Mouse (Mus musculus): Measurements from ENCODE around the gene Tmem254b. TPM values are rescaled to one million over a fixed set of nuclear protein-coding genes. Genes with fewer than 3 reads are reported as not detected.
"Not testable (repeated sequence)": the region's sequence is repeated elsewhere in the genome, so short reads cannot be mapped to it uniquely, and the experiment has no call there.

The Tmem254b gene
- 10 to 100 TPM in 1 of 4 experiments, 1 to 10 TPM in 3; 1.5 to 13.3 (median 6.6) TPM for total RNA-seq (2022)

DNA sequence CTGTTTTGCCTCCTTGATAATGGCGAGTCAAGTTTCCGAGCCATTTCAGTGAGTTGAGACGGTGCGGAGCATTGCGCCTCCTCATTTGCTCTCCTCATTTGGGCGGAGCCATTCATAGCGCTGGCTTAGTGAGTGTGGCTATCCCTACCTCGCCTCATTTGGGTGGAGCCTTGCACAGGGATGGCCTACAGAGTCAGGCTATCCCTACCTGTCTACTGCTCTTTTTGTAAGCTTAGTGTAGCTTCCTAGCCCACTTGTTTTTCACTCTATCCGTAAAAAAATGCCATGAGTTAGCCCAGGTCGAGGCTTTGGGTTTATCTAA is at the start of gene Tmem254b:
Gene Tmem254b (minus strand): TSS at position 116 of the 322 bp plus-strand sequence.
- not testable (repeated sequence) for DNase-seq (ENCODE audit: low spot score in 2 of 2)

DNA sequence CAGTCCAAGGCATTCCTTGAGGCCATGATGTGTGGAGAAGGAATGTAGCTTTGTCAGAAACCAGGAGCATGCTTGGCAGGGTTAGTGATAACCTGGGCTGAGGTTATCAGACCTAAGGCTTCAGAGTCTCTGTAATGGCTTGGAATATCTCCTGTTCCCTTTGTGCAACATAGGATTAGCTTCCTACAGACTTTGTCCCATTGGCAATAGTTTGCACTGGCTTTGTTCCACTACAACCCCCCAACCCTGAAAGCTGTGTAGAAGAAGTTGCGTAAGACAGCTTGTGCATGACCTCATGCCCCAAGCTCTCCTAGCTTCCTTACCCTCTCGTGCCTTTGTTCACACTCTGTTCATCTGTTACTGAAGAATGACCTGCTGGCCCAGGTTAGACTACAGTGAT is 30.3 kb upstream of the Tmem254b start:
- DNase-seq (ENCODE audit: low spot score in 2 of 2): not testable (repeated sequence)

DNA sequence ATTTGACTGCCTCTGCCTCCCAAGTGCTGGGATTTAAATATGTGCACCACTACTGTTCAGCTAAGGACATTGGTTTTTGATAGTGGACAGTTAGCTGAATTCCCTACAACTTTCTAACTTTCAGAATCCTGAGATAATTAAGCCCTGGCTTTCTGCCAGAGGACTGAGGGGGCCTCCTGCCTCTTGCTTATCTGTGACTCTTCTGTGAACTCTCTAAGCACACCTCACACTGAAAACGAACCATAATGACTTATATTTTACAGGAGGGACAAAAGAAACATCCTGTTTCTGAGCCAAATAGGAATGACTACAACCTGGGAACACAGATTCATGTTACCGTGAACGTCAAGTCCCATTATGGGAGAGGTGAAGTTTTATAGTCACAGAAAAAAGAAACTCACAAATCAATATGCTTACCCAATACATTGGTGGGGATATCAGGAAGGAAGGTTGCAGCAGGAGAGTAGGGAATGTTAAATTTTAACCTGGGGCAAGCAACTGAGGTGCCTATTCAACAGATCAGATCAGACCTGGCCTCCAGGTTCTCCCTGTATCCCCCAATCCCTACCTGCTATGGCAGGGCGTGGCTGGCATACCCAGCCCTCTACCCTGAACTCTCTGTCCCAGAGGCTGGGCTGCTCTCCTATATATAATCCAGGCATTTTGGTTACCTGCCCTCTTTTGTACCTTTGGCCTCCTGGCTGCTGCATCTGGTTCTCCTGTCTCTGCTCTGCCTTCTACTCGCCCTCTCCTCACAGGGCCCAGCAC is 9.6 kb upstream of the Tmem254b start:
- DNase-seq (ENCODE audit: low spot score in 2 of 2): not testable (repeated sequence)

DNA sequence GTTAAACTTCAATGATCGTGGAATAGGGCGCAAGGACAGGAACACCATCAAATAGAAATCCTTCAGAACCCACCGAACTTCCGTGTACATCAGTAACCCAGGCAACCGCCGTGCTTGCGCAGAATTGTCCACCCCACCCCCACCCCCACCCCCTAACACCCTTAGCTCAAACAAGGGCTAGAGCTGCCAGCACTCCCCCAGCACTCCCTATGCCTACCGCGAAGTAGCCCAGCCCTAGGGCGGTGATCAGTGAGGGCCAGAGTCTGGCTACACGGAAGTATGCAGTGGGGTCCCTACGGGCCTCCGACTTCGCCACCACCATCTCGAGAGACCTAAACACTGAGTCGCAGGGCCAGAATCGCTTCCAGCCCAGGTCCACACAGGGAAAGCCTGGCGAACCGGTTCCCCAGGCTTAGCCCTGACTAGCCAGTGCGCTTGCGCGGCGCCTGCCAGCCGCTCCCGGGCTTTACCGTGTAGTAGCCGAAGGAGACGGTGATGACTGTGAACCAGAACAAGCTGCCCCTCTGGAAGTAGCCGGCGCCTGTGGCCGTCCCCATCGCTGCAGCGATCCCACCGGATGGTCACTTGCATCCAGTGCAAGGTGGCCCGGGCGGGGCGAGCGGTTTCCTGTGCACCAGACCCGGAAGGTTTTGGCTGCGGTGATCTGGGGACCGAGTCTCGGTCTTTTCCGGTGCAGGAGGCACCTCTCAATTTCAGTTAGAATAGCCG is 480 bp downstream of the Tmem254b start:
- not testable (repeated sequence) for DNase-seq (ENCODE audit: low spot score in 2 of 2)

DNA sequence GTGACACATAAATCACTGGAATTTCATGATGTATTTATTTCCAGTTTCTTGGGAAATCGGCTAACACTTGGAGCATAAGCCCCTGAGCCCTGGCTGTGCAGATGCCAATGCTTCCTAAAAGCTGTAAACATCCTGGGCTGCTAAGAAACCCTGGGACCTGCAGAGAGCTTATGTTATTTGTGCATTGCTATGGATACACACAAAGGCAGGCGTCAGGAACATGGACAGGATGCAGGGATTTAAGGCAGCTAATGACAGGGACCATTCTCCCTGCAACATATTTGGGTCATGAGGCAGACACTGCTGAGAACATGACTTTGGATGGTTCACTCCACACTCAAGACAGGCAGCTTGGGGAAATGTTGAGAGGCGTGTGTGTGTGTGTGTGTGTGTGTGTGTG is 9.0 kb downstream of the Tmem254b start:
- DNase-seq (ENCODE audit: low spot score in 2 of 2): not testable (repeated sequence)

DNA sequence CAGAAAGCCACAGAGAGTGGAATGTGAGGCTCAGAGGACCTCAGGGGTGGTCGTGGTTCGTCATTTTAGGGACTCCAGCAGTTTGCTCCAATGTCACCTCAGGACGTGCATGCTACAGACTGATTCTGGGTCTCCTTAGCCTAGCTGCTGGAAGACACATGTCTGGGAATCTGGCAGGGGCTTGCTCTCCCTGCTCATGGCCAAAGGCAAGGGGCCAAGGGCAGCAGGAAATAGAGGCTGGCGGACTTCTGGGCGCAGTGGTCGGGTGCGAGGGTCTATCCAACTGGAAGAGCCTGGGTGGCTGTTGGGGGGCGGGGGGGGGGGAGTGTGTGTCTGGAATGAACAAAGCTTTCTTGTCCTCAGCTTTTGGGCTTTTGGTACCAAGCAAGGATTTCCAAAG is 18.5 kb downstream of the Tmem254b start:
- not testable (repeated sequence) for DNase-seq (ENCODE audit: low spot score in 2 of 2)

DNA sequence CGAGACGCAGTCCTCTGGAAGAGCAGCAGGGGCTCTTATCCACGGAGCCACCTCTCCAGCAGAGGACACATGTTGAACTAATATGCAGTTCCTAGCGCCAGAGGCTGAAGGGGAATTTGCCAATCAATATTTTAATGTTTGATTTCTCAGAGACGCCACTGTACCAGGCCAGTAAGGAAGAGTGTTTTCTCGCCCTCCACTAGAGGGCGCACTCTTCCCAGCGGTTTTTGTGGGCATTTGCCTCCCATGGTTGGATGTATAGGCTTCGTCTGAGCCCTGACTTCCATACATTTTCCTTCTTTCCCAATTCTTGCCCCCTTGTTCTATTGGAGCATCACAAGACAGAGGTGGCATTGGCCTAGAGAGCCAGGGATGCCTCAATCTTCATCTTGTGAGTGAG is 20.2 kb downstream of the Tmem254b start:
- DNase-seq (ENCODE audit: low spot score in 2 of 2): not testable (repeated sequence)

DNA sequence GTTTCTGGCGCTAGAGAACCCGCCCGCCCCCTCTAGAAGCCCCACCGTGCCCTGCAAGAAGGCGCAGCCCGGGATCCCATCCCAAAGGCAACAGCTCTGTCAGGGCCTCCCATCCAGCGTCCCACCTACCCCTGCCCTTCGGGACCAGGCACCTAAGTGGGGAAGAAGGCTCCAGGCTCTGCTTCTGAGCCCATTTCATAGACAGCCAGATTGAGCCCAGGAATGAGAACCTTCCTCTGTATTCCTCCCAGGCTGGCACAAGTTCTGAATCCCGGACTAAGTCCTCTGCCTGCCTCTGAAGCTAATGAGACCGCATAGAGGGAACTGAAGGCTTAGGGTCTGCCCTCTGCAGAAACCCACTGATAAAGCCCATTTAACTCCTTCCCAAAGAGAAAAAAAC is 24.5 kb downstream of the Tmem254b start, which contains the start of gene Plac9b:
Gene Plac9b (minus strand): TSS at position 101 of the 400 bp plus-strand sequence.
- DNase-seq (ENCODE audit: low spot score in 2 of 2): not testable (repeated sequence)

DNA sequence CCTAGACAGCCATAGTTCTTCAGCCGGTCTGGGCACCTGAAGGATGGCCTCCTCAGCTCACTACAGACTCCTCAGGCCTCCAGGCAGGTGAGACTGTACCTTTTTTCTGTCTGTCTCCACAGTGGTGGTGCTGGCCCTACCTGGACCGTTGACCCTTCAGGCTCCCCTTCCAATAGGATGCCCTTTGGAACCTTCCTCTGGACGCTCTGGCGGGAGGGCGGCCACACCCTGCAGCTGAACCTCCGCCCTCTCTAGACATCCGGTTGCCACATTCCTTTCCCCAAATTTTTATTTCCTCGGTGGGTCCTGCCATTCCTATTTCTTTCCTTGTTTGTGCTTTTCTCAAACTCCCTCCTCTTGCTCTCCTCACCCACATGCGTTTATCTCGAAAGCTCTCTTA is 25.2 kb downstream of the Tmem254b start:
- not testable (repeated sequence) for DNase-seq (ENCODE audit: low spot score in 2 of 2)

DNA sequence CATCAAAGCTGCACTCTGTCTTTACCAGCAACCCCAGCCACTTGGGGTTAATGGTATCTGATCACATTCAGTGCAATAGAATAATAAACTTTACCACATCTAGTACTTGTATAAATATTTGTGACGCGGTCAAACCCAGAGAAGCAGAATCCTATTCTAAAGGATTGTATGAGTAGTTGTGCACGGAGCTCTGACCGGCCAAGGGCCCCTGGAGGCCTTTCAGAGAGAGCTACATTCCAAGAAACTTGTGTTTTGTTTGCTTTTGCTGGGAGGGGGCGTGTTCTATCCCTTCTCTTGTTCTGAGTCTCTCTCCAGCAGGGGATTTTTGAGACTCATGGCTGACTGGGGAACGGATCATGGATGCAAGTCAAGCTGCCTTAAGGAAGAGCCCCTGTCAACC is 31.8 kb downstream of the Tmem254b start:
- not testable (repeated sequence) for DNase-seq (ENCODE audit: low spot score in 2 of 2)

DNA sequence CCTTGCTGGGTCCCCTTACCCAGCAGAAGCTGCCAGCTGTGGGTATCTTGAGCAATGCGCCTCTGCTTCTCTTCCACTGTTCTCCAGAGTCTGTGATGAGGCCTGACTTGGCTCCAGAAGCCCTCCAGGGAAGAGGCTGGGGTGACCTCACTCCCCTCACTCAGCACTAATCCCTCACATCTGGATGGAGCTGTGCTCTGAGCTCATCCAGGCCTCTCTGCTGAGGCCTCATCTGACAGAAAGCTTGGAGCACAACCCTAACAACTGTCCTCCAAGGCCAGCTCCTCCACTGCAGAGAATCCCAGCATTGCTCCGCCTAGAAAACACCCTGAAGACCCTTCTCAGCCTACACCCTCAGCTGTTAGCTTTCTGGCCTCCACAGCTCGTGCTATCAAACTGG is 32.9 kb downstream of the Tmem254b start:
- DNase-seq (ENCODE audit: low spot score in 2 of 2): not testable (repeated sequence)

DNA sequence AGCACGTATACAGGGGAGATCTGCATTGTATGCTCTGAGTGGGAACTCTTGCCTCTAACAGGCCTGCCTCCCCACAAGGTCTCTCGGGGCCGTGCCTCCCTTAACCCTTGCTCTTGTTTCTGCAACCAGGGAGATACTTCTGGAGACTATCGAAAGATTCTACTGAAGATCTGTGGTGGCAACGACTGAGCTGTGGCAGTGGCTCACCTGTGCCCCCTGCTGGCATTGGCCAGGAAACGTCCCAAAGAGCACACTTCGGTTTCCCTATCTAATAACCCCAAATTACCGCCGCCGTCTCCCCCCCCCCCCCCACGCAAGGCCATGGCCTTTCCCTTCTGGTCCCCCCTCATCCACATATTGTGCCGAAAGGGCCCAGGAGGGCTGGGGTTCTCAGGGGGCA is 41.6 kb downstream of the Tmem254b start:
- DNase-seq (ENCODE audit: low spot score in 2 of 2): not testable (repeated sequence)

DNA sequence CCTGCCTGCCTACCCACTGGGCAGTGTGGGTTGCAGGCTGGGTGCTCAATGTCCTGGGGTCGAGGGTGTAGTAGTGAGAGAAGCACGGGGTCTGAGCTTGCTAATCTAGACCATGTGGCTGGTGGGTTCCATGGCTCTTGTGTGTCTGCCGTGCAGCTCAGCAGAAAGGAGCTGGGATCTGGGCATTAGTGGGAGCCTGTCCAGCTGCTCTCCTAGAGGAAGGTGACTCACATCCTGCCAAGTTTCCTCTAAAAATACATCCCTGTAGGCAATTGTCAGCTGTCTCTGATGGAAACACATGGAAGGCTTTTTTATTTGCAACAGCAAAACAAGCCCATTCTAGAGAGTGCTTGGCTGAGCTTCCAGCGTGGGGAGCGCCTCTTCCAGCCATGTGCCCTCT is 44.4 kb downstream of the Tmem254b start:
- DNase-seq (ENCODE audit: low spot score in 2 of 2): not testable (repeated sequence)

DNA sequence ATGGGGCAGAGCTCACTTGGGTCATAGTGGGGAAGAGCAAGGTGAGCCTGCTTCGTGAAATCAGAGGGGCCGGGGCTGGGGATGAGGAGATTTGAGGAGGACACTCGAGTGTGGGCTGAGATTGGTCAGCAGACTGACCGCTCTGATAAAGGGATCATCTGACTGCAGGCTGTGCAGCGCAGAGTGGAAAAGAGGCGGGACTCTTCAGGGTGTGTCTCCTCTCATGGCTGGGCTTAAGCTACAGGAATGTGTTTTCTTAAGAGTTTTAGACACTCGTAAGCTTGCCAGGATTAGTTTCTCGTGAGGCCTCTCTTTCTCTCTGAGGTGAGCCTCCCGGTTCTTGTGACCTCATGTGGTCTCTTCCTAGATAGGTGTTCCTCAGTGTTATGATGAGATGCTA is 45.7 kb downstream of the Tmem254b start:
- not testable (repeated sequence) for DNase-seq (ENCODE audit: low spot score in 2 of 2)

DNA sequence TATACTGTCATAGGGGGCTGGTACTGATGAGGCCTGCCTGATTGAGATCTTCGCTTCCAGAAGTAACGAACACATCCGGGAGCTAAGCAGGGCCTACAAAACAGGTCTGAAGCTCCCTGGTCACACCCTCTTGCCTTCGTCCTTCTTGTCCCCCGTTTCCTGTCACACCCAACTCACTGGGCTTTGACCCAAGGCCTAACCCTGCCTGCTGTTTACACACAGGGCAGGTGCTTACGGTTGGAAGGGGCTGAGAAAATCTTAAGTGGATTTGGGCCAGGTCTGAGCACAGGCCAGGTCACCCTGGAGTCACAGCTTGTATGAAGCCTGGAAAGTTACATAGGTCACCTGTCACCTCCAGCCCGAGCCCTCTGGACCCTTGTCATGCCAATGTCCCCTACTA is 50.8 kb downstream of the Tmem254b start:
- DNase-seq (ENCODE audit: low spot score in 2 of 2): not testable (repeated sequence)

Other genes starting within 250 kb of the Tmem254b start
- 1 to 10 TPM in 2 of 4 experiments, under 1 TPM in 1, not detected in 1; 0.45 to 1.3 (median 1.2) TPM for gene Duxbl1, start 228.5 kb downstream of the Tmem254b start, total RNA-seq (2022)
- 1 to 10 TPM; 1.0 to 4.5 (median 2.6) TPM for gene Gm9780, start 164.3 kb downstream of the Tmem254b start, total RNA-seq (2022)
- 10 to 100 TPM; 26.6 to 33.5 (median 30.2) TPM for gene Tmem254c, start 139.7 kb downstream of the Tmem254b start, total RNA-seq (2022)
- not detected for gene Cphx2, start 125.5 kb downstream of the Tmem254b start, total RNA-seq (2022)
- not detected for gene Cphx3, start 124.7 kb downstream of the Tmem254b start, total RNA-seq (2022)
- gene Duxbl2, start 88.7 kb downstream of the Tmem254b start, total RNA-seq (2022): 1 to 10 TPM in 1 of 4 experiments, under 1 TPM in 1, not detected in 2; 0.38 to 1.1 TPM
- 1 to 10 TPM; 1.6 to 7.7 (median 3.5) TPM for gene Plac9b, start 24.6 kb downstream of the Tmem254b start, total RNA-seq (2022)
- 1 to 10 TPM in 3 of 4 experiments, under 1 TPM in 1; 0.65 to 1.7 (median 1.5) TPM for gene Duxbl3, start 50.9 kb upstream of the Tmem254b start, total RNA-seq (2022)

All from layer of hippocampus, adult 8-10 months (tissue).